Mouse (Mus musculus) ovary, adult 18-20 months (tissue): Measurements from ENCODE around the gene Gm45808.

Experiments used
- DNase-seq: peaks from one replicate; pipeline ENCODE4 v3.0.0; 2022; ENCODE audit warnings: low spot score, mixed read lengths

The Gm45808 gene

DNA sequence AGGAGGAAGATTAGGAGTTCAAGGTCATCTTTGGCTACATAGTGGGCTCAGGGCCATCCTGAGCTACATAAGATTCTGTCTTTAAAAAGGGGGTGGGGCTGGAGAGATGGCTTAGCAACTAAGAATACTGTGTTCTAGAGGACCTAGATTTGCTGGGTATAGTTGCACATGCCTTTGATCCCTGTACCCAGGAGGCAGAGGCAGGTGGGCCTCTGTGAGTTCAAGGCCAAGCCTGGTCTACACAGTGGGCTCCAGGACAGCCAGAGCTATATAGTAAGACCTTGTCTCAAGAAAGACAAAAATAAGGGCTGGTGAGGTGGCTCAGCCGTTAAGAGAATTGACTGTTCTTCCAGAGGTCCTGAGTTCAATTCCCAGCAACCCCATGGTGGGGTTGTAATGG lies 36.6 kb downstream of the Gm45808 start:
- DNase-seq = no peak

DNA sequence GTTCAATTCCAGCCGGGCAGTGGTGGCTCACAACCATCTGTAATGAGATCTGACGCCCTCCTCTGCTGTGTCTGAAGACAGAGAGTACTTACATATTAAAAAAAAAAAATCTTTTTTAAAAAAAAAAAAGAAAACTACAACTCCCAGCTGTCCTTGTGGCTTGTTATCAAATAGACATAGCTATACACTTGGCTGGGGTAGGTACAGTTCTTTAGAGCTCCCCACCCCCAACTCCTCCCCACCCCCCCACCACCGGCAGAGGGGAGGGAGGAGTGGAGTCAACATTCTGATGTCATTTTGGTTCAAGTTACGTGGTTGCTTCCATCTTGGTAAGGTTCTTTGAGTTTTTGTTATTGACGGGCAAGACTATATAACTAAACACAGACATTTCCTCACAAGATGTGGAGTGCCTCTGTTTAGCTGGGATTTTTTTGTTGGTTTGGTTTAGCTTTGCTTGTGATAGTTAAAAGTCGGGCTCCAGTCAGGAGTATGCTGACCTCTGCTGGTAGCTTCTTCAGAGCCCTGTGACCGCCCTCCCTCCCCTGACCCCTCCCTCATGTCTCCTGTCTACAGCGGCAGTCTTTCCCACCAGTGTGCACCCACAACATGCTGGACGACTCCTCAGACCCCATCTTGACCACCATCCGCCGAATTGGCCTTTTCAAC lies 39.2 kb downstream of the Gm45808 start:
- DNase-seq = no peak

DNA sequence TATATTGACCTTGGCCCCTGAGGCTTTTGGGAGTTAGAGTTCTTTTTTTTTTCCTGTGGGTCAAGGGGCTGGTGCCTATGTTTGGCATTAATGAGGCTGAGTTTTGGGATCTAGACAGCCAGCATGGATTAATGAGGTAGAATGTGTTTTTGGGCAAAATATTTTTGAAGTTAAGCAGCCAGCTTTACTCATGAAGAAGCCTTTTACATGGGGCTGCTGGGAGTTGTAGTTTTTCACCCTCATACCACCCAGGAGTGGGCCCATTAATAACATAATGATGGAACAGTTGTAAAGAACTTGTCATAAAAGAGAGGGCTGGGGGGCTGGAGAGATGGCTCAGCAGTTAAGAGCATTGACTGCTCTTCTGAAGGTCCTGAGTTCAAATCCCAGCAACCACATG lies 40.0 kb downstream of the Gm45808 start:
- DNase-seq = no peak

DNA sequence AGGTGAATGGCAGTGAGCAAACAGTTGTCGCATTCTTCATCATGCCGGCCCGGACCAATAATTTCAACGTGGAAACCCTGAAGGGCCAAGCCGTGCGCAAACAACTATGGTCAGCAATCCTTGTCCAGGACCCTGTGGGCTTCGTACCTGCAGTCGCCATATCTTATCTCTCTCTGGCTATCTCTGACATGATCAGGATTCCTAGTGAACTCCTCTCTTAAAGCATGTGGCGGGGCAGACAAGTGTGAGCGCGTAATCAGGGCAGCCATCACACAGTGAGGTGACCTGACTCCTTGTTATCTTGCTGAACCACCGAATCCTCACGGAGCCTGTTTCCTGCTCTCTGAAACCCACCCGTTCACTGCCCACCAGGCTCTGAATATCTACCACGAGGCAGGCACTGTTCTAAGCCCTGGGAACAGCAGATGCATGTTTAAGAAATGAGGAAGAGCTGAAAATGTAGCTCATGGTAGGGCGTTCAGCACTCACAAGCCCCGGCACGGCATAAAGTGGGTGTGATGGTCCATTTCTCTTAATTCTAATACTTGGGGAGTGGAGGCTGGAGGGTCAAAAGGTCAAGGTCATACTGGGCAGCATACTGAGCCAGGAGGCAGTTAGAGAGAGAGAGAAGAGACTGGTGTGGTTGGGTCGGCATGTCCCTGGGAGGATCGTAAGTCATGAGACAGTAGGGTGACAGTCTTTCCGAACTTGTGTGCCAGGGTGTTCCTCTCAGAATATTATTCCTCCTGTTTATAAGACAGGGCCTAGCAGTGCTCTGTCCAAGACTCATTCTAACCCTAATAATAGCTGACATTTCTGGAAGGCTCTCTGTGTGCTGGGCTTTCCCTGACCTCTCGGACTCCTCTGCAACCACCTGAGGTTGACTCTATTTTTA lies 42.8 kb downstream of the Gm45808 start:
- no peak for DNase-seq

DNA sequence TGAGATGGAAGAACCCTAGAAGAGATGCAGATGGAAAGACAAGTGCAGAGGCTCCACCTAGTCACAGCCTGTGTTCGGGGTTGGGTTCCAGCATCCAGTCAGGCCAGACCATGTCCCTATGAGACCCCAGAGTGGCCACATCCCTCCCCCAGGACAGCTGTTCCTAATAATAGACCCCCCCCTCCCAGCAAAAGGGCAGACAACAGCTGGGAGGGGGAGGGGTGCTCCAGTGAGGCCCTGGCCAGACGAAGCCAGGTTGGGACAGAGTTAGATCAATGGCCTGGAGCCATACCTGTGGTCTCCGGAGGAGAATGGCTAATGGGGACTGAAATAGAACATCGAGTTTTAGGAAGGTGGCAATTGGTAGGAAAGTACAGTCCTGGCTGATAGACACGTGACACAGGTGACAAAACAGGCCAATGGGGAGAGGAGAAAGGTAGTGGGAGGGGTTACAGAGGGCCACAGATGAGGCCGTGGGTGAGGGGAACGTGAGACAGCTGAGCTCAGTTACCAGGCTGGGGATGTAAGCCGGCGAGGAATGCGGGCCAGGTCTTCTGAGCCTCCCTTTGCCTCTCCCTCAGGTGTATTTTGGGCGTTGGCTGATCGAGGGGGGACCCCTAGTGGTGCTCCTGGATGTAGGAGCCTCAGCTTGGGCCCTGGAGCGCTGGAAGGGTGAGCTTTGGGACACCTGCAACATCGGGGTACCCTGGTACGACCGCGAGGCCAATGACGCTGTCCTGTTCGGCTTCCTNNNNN lies 48.9 kb downstream of the Gm45808 start, which contains the start of gene Ruvbl2:
Ruvbl2 (minus strand) TSS at position 576 of the 756 bp plus-strand sequence.
- no peak for DNase-seq

DNA sequence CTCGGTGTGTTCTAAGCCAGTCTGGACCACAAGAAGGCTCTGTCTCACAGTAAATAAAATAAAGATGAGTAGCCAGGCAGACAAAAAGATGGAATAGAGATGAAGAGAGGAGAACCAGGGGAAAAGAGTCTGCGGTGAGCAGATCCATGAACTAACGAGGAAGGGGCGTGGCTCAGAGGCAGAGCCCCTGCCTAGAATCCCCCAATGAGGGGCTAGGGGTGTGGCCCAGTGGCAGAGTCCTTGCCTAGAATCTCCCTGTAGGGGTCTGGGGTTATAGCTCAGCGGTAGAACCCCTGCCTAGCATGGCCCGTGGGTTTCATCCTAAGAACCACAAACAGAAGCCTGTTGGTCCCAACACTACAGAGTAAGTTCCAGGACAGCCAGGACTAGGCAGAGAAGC lies 49.6 kb downstream of the Gm45808 start:
- DNase-seq = no peak

DNA sequence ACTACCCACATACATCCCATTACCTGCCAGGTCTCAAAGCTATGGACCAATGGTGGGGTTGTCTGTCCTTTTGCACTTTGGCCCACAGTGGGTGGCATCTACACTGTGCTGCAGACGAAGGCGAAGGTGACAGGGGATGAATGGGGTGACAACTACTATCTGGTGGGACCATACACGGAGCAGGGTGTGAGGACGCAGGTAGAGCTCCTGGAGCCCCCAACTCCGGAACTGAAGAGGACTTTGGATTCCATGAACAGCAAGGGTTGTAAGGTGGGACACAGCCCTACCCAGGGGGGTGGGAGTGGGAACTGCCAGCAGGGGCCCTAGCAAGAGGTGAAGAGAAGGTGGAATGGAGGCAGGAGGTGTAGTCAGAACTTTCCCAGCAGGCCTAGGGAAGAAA lies 50.2 kb downstream of the Gm45808 start:
- no peak for DNase-seq

DNA sequence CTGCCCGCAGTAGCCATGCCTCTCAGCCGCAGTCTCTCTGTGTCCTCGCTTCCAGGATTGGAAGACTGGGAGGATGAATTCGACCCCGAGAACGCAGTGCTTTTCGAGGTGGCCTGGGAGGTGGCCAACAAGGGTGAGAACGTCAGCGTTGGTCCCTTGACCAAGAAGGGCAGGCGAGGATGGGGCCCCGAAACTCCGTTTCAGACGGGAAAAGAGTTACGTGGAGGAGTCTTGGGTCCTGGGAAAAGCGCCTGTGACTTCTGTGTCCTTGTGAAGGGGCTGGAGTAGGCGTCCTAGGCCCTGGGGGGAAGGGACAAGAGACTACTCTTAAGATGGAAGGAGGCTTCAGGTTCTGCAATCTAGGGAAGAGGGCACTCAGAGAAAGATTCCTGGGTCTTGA lies 51.6 kb downstream of the Gm45808 start:
- no peak for DNase-seq

DNA sequence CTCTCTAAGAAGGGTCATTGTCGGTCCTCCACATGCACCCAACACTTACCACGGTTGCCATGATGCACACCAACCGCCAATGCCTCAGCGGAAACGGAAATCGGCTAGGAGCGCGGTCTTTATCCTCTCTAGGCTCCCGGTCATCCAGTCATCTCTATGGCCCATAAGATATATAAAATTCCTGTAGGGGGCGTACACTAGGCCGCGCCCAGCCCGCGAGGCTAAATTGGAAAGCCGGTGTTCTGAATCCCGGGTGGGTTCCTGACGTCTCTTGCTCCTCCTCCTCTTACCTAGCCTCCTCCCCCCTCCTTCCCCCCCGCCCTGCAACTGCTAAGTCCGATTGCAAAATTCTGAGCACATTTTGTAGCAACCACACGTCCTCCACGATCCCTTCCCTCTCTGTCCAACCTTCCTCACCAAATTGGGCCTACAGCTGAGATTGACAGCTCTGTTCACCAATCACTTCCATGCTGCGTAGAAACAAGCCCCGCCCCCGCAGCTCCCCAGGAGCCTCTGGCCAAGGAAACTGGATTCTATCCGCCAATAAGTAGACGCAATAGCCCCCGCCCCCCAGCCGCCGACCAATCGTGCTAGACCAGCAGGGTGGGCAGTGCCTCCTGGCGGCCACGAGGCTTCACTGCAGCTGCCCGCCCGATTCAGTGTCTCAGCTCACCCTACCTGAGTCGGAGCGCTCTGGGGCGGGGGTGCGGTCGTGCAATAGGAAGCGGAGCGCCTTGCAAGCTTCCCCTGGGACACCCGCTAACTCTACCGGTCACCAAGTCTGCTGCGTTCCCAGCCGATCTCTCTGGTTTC lies 52.2 kb downstream of the Gm45808 start, which contains the start of gene Gys1:
Gys1 (plus strand) TSS at position 642 of the 813 bp plus-strand sequence.
- DNase-seq = peak; percentile 100

DNA sequence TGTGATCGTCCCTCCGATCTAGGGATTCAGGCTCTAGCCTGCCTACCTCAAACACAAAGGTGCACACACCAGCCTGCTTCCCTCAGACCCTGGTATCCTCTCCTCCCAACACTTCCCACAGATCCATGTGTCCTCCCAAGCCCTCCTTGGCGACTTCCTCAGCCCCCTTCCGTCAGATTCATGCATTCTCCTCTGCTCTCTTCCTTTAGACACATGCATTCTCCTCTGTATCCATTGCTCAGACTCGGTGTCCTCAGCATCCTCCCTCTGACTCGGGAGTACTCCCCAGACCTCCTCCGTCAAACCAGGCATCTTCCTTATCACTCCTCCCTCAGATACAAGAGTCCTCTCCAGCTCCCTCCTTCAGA lies 52.8 kb downstream of the Gm45808 start:
- no peak for DNase-seq

DNA sequence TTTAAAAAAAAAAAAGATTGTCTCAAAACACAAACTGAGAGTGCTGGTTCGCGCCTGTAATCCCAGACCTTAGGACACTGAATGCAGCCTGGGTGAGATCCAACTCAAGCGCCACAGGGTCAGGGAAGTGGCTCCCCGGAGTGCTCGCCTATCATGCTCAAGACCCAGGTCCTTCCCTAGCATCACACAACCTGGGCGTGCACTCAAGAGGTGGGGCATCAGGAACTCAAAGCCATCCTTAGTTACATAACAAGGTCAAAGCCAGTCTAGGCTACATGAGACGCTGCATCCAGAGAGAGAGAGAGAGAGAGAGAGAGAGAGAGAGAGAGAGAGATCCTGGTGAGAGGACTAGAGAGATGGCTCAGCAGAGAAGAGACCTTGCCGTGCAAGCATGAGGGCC lies 60.1 kb downstream of the Gm45808 start:
- DNase-seq = no peak

DNA sequence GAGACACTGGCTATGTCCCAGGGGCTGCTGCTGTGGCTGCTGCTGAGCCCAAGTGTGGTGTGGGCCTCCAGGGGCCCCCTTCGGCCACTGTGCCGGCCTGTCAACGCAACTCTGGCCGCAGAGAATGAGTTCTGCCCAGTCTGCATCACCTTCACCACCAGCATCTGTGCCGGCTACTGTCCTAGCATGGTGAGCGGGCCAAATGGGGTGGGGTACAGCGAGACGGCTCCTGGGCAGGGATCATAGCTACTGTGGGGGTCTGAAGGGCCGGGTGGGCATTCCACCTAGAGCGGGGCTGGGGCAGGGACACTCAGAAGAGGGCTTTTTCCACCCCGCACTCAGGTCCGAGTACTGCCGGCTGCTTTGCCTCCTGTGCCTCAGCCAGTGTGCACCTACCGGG lies 65.4 kb downstream of the Gm45808 start:
- no peak for DNase-seq

DNA sequence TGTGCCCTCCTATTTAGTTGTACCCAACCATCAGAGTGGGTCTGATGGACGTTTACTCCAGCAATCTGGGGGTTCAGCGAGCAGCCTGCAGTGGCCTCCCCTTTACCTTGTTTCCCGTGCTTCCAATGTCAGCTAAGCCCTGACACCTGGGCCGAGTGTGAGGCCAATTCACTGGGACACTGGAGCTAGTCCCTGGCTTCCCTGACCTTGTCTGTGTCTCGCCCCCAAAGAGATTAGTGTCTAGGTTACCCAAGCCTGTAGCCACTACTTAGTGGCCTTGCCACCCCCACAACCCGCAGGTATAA lies 66.0 kb downstream of the Gm45808 start, which contains the start of gene Lhb:
Lhb (plus strand) TSS at position 206 of the 305 bp plus-strand sequence.
- DNase-seq = no peak

DNA sequence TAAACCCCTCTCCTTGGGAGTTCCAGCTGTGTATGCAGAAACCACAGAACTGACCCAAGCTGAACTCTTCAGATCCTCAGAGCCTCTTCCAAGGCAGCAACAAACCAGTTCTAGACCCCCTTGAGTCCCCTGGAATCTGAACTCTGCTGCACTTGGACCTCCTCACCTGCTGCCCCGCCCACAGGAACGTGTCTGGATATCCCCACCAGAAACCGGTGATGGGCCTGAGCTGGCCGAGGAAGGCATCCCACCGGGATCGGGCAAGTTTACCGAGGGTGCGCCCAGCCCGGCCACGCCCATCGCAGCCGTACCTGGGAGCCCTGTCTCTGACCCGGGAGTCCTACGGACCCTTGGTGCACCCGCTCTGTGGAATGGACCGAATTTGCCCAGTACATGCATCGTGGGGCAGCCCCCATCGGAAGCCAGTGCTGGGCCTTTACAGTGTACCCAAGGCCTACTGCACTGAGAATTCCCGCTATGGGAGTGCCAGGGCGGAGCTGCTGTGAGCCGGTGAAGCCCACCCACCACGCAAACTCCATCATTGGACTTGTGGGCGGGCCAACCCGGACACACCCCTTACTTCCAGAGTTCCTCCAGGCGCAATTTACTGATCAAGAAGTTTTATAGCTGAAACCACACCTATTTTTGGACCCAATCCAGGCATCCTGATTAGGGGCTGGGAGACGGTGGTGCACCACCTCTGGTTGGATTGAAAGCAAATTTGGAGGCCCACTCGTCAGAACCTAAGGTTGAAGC lies 66.6 kb downstream of the Gm45808 start:
- DNase-seq = no peak

DNA sequence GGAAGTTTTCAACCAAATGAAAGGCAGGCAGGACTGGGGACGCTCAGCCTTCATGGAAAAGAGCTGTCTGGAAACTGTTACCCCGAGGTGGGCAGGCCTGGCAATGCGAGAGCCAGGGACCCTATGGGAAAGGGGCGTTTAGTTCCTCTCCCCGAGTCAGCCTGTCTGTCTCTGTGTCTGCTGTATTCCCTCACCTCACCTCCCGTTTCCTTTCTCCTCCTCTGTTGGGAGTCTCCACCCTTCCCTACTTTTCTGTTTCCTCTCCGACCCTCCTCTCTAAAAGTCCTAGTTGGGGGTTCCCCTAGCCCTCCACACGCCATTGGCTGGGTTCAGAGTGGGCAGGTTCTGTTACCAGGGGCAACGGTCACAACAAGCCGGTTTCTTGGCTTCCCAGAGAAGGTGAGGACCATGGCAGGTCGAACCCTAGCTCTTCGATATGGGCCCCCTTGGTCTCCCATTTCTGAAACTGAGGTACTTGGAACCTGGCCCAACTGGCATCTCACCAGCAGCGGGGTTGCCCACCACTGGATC lies 68.6 kb downstream of the Gm45808 start:
- no peak for DNase-seq
